Mouse (Mus musculus): Measurements from ENCODE around the gene Gclm.

Gclm gene

DNA sequence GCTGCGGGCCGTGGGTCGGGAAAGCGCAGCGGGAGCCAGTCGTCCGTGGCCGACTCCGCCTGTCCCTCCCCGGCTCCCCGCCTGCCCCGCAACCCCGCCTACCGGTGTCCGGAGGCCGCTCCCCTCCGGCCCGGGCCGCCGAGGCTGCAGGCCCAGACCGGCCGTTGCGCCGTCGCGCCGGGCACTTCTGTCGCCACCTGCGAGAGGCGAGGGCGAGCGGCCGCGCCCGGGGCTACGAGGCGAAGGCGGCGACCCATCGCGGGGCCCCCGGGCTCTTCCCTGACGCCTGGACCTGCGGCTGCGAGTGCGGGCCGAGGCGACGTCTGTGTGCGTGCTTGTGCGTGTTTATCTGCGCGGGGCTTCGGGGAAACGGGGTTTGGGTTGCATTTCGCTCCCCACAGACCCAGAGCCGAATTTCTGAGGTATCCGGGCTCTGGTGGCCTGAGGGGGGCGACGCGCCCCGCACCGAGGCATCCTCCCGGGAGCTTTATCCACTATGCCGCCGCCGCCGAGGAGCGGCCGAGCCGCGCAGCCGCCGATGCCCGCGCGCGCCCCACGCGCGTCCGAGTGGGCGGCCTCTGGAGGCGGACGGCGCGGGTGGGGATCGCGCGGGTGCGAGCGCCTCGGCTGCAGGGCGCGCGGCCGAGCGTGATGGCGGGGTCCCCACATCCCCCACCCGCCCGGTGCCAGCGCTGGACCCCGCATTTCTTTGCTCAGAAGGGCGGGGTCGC, 48.0 kb downstream of the Gclm start:
- DNase-seq: peak; percentile 93

- peak; percentile 94 for DNase-seq
Measured at GRCm38 (mm10) chr3:122293954-122294850, 48.8 kb downstream of the Gclm start, which contains the start of gene Bcar3. TSS of gene Bcar3 (plus strand) at chr3:122294136.

- peak; percentile 61 for DNase-seq
Measured at GRCm38 (mm10) chr3:122295511-122295910, 50.2 kb downstream of the Gclm start.

GRCm38 (mm10) chr3:122296979-122297378, 51.6 kb downstream of the Gclm start:
- DNase-seq: no peak

GRCm38 (mm10) chr3:122300983-122301919, 55.9 kb downstream of the Gclm start:
- DNase-seq: peak; percentile 41

- DNase-seq: no peak
Measured at GRCm38 (mm10) chr3:122304560-122304959, 59.2 kb downstream of the Gclm start.

- DNase-seq: no peak
Measured at GRCm38 (mm10) chr3:122307894-122308671, 62.7 kb downstream of the Gclm start.

DNA sequence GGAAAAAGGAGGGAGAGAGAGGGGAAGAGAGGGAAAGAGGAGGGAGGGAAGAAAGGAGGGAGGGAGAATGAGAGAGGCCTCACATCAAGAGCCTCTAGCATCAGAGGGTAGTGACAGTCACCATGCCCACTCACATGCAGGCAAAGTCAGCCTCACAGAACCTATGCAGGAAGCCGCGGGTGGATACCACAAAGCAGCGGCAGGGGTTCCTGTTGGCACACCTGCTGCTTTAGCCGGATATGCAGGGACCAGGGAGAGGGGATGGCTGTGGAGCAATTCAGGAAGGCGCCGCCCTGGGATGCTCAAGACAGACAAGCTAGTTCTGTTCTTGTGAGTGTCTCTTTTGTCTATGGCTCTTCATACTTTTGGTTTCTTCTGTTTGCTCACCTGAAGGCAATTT, 63.6 kb downstream of the Gclm start:
- no peak for DNase-seq

DNA sequence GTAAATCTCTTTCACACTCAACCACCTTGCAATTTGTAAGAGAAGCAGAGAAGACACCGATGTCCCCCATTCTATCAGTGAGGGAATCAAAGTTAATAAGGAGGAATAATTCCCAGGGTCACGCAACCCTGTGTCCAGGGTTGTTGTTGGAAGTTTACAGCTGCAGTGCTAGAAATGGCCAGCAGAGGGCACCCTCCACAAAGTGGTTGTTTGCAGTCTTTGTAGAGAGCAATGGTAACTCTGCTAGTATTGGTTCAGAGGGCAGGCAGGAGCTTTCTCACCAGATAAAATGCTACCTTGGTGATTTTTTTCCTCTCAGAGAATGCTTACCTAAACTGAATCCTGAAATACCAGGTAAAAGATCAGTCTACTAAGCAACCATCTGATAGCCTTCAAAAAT, 66.7 kb downstream of the Gclm start:
- peak; percentile 88 for DNase-seq

GRCm38 (mm10) chr3:122312936-122313629, 67.7 kb downstream of the Gclm start:
- peak; percentile 10 for DNase-seq

DNA sequence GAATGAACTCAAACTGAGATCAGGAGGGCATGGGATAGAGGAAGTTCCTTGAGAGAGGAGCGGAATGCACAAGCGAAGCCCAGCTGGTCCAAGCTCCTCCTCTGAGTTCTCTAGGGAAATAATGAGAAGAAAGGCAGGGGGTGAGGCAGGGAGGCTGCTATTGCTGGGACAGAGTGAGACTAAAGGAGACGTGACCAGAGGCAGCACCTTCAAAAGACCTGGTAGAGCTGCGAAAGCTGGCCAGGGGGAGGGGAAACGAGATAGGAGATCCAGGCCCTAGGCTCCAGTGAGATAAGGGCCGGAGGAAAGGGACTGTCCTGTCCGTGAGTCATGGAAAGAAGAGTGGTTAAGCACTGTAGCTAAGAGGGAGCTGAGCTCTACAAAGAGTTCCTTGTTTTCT, 68.6 kb downstream of the Gclm start:
- no peak for DNase-seq

- DNase-seq: no peak
Measured at GRCm38 (mm10) chr3:122316621-122317020, 71.3 kb downstream of the Gclm start.

DNA sequence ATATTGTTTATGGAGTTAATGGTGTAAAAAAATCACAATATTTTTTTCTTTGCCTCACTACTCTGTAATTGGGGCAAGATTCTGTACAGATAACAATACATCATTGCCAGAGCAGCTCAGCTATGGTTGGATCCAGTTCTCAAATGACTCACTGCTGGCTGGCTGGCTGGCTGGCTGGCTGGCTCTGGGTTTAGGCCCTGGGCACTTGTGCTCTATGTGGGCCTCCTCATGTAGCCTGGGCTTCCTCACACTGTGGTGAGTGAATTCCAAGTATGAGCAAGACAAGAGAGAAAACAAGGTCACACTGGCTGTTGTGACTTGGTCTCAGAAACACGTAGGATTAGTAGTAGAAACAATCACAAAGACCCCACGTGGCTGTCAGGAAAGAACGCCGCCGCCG, 72.0 kb downstream of the Gclm start:
- peak; percentile 8 for DNase-seq

All from kidney, postnatal 14 days (tissue).